Mouse (Mus musculus): ENCODE data around the gene Ube3b.
A peak's percentile ranks its signal among the peaks of the same experiment; 100 is the strongest.

The Ube3b gene

GRCm38 (mm10) chr5:114423961-114424360 is 43.6 kb downstream of the Ube3b start:
- DNase-seq (ENCODE audit: low spot score in 2 of 2), result no peak

- DNase-seq (ENCODE audit: low spot score in 2 of 2), result no peak
These were observed 46.3 kb downstream of the Ube3b start for GRCm38 (mm10) chr5:114426732-114427131.

- DNase-seq (ENCODE audit: low spot score in 2 of 2), result no peak
These were observed 48.2 kb downstream of the Ube3b start for GRCm38 (mm10) chr5:114428621-114429020.

- no peak for DNase-seq (ENCODE audit: low spot score in 2 of 2)
These were observed 49.4 kb downstream of the Ube3b start for GRCm38 (mm10) chr5:114429781-114430180.

GRCm38 (mm10) chr5:114434359-114434758 is 54.0 kb downstream of the Ube3b start:
- no peak for DNase-seq (ENCODE audit: low spot score in 2 of 2)

GRCm38 (mm10) chr5:114435588-114435987 is 55.2 kb downstream of the Ube3b start:
- DNase-seq (ENCODE audit: low spot score in 2 of 2), result no peak

GRCm38 (mm10) chr5:114443566-114444367 is 63.4 kb downstream of the Ube3b start, which contains the start of the genes Mmab and Mvk:
Gene Mmab, minus strand, starts transcription at chr5:114444060.
Gene Mvk, plus strand, starts transcription at chr5:114444269.
- peak; percentile 90 to 92 for DNase-seq (ENCODE audit: low spot score in 2 of 2)

- no peak for DNase-seq (ENCODE audit: low spot score in 2 of 2)
These were observed 63.9 kb downstream of the Ube3b start for GRCm38 (mm10) chr5:114444368-114444692.

- no peak for DNase-seq (ENCODE audit: low spot score in 2 of 2)
These were observed 68.6 kb downstream of the Ube3b start for GRCm38 (mm10) chr5:114449011-114449410.

- DNase-seq (ENCODE audit: low spot score in 2 of 2), result no peak
These were observed 75.9 kb downstream of the Ube3b start for GRCm38 (mm10) chr5:114456287-114456686.

GRCm38 (mm10) chr5:114456995-114457605 is 76.7 kb downstream of the Ube3b start:
- DNase-seq (ENCODE audit: low spot score in 2 of 2), result no peak

- DNase-seq (ENCODE audit: low spot score in 2 of 2), result peak; percentile 64 to 78
These were observed 80.8 kb downstream of the Ube3b start for GRCm38 (mm10) chr5:114461238-114461637.

GRCm38 (mm10) chr5:114462067-114463040 is 81.9 kb downstream of the Ube3b start:
- DNase-seq (ENCODE audit: low spot score in 2 of 2), result no peak

- no peak for DNase-seq (ENCODE audit: low spot score in 2 of 2)
These were observed 84.2 kb downstream of the Ube3b start for GRCm38 (mm10) chr5:114464561-114464960.

- no peak for DNase-seq (ENCODE audit: low spot score in 2 of 2)
These were observed 85.2 kb downstream of the Ube3b start for GRCm38 (mm10) chr5:114465641-114466040.

GRCm38 (mm10) chr5:114467019-114467418 is 86.6 kb downstream of the Ube3b start:
- no peak for DNase-seq (ENCODE audit: low spot score in 2 of 2)

- DNase-seq (ENCODE audit: low spot score in 2 of 2), result no peak
These were observed 87.0 kb downstream of the Ube3b start for GRCm38 (mm10) chr5:114467430-114467829.

- no peak for DNase-seq (ENCODE audit: low spot score in 2 of 2)
These were observed 87.6 kb downstream of the Ube3b start for GRCm38 (mm10) chr5:114468007-114468406.

GRCm38 (mm10) chr5:114470359-114470758 is 90.0 kb downstream of the Ube3b start:
- DNase-seq (ENCODE audit: low spot score in 2 of 2), result no peak

All from spleen, postnatal 14 days (tissue).